Mouse (Mus musculus) liver, embryonic 13.5 days (tissue): ENCODE measurements at regions not wholly inside any gene's neighbourhood (a gene's known extent, or its start where the extent isn't known, plus 50 kb on each side); places are given as distances from the start of the nearest gene placed in this dataset.

Experiments
- ATAC-seq: fragments of 200-750 bp; cut with Nextera tagmentation; 2 replicates; pipeline ENCODE4 v1.8.0; 2017; ENCODE audit warnings: low read depth, mild to moderate bottlenecking, moderate number of reproducible peaks, moderate library complexity
- DNase-seq: peaks from one replicate; pipeline ENCODE4 v3.0.0; 2022
- H3K27ac ChIP-seq: fragments of 300-500 bp; sonication (generic); 2 replicates; pipeline ENCODE4 v1.5.1; 2015; ENCODE audit warnings: moderate library complexity, mild to moderate bottlenecking, inconsistent platforms
- H3K27me3 ChIP-seq: fragments of 300-500 bp; sonication (generic); 2 replicates; pipeline ENCODE4 v1.6.1; 2015; ENCODE audit warnings: mild to moderate bottlenecking, inconsistent platforms
- H3K36me3 ChIP-seq: fragments of 300-500 bp; sonication (generic); 2 replicates; pipeline ENCODE4 v1.6.1; 2015; ENCODE audit warnings: mild to moderate bottlenecking, inconsistent platforms
- H3K4me1 ChIP-seq: fragments of 300-500 bp; sonication (generic); replicated peaks from 2 replicates; pipeline ENCODE4 v1.6.1; 2015; ENCODE audit warnings: inconsistent platforms
- H3K4me2 ChIP-seq: fragments of 300-500 bp; sonication (generic); 2 replicates; pipeline ENCODE4 v1.6.1; 2015; ENCODE audit warnings: inconsistent platforms, mild to moderate bottlenecking, moderate library complexity
- H3K4me3 ChIP-seq: fragments of 300-500 bp; sonication (generic); replicated peaks from 2 replicates; pipeline ENCODE4 v1.5.1; 2015; ENCODE audit warnings: mild to moderate bottlenecking, inconsistent platforms
- H3K9ac ChIP-seq: fragments of 300-500 bp; sonication (generic); 2 replicates; pipeline ENCODE4 v1.6.1; 2015; ENCODE audit warnings: mild to moderate bottlenecking, inconsistent platforms
- H3K9me3 ChIP-seq: fragments of 300-500 bp; sonication (generic); replicated peaks from 2 replicates; pipeline ENCODE4 v1.6.1; 2016; ENCODE audit warnings: inconsistent platforms
- WGBS: fragments of 180-500 bp; shearing (Covaris S2); methylation state at CpG from one replicate; pipeline ENCODE4 v1.1.7; 2015; ENCODE audit not compliant: insufficient replicate concordance; 5-methylcytosine and 5-hydroxymethylcytosine counted together

- H3K4me3 ChIP-seq, result no peak overlapping the region
- no peak overlapping the region for H3K27ac ChIP-seq
- DNase-seq, result no peak
- H3K4me1 ChIP-seq, result no peaks in the 10 kb centered on the region
- no peaks in the 10 kb centered on the region for H3K36me3 ChIP-seq
- ATAC-seq, result no peak
- H3K4me2 ChIP-seq, result no peak overlapping the region
- H3K27me3 ChIP-seq, result no peaks in the 10 kb centered on the region
- H3K9ac ChIP-seq, result no peak overlapping the region
- no peaks in the 10 kb centered on the region for H3K9me3 ChIP-seq
- 82% methylated on average over 14 of the region's 14 CpGs for WGBS
Measured at GRCm38 (mm10) chr10:17352202-17352994, 370.6 kb upstream of the Cited2 start.

GRCm38 (mm10) chr10:17355476-17355875 is 367.5 kb upstream of the Cited2 start:
- Histone ChIP-seq H3K9me3 (no peaks in the 10 kb centered on the region), H3K4me3 (no peak overlapping the region), H3K9ac (no peak overlapping the region), H3K27me3 (no peaks in the 10 kb centered on the region), H3K4me1 (no peaks in the 10 kb centered on the region), H3K36me3 (no peaks in the 10 kb centered on the region), H3K4me2 (no peak overlapping the region), H3K27ac (no peak overlapping the region)
- ATAC-seq, result no peak
- no peak for DNase-seq
- 53% methylated on average over 4 of the region's 4 CpGs for WGBS

- H3K27ac ChIP-seq, result no peak overlapping the region
- H3K4me3 ChIP-seq, result no peak overlapping the region
- ATAC-seq (no peak), DNase-seq (no peak)
- WGBS, result 46% methylated on average over 3 of the region's 3 CpGs
- H3K36me3 ChIP-seq, result no peaks in the 10 kb centered on the region
- no peaks in the 10 kb centered on the region for H3K4me1 ChIP-seq
- no peak overlapping the region for H3K9ac ChIP-seq
- no peak overlapping the region for H3K4me2 ChIP-seq
- no peaks in the 10 kb centered on the region for H3K9me3 ChIP-seq
- no peaks in the 10 kb centered on the region for H3K27me3 ChIP-seq
Measured at GRCm38 (mm10) chr10:17356041-17356440, 367.0 kb upstream of the Cited2 start.

- no peak overlapping the region for H3K9ac ChIP-seq
- no peaks in the 10 kb centered on the region for H3K27me3 ChIP-seq
- H3K27ac ChIP-seq, result no peak overlapping the region
- ATAC-seq, result no peak
- H3K4me1 ChIP-seq, result 0 out of 2 replicates have a peak, but pooled peaks cover 3% of the 10 kb centered on the region
- no peaks in the 10 kb centered on the region for H3K36me3 ChIP-seq
- no peak overlapping the region for H3K4me2 ChIP-seq
- DNase-seq, result no peak
- 55% methylated on average over 3 of the region's 3 CpGs for WGBS
- H3K9me3 ChIP-seq, result no peaks in the 10 kb centered on the region
- H3K4me3 ChIP-seq, result no peak overlapping the region
Measured at GRCm38 (mm10) chr10:17362643-17363042, 360.4 kb upstream of the Cited2 start.

GRCm38 (mm10) chr10:17366042-17366740 is 356.8 kb upstream of the Cited2 start:
- H3K9ac ChIP-seq, result no peak overlapping the region
- no peaks in the 10 kb centered on the region for H3K9me3 ChIP-seq
- no peak overlapping the region for H3K27ac ChIP-seq
- DNase-seq, result no peak
- no peak overlapping the region for H3K4me2 ChIP-seq
- no peaks in the 10 kb centered on the region for H3K27me3 ChIP-seq
- WGBS, result 37% methylated on average over 3 of the region's 3 CpGs
- no peaks in the 10 kb centered on the region for H3K36me3 ChIP-seq
- H3K4me3 ChIP-seq, result no peak overlapping the region
- 0 out of 2 replicates have a peak, but pooled peaks cover 3% of the 10 kb centered on the region for H3K4me1 ChIP-seq
- no peak for ATAC-seq

GRCm38 (mm10) chr10:17367026-17367425 is 356.0 kb upstream of the Cited2 start:
- 0 out of 2 replicates have a peak, but pooled peaks cover 3% of the 10 kb centered on the region for H3K4me1 ChIP-seq
- no peak for ATAC-seq
- 46% methylated on average over 5 of the region's 5 CpGs for WGBS
- no peak for DNase-seq
- H3K9ac ChIP-seq, result no peak overlapping the region
- no peaks in the 10 kb centered on the region for H3K9me3 ChIP-seq
- H3K4me3 ChIP-seq, result no peak overlapping the region
- H3K36me3 ChIP-seq, result no peaks in the 10 kb centered on the region
- H3K27me3 ChIP-seq, result no peaks in the 10 kb centered on the region
- H3K27ac ChIP-seq, result no peak overlapping the region
- no peak overlapping the region for H3K4me2 ChIP-seq

- no peaks in the 10 kb centered on the region for H3K27me3 ChIP-seq
- H3K4me2 ChIP-seq, result no peak overlapping the region
- no peak for ATAC-seq
- H3K4me1 ChIP-seq, result 0 out of 2 replicates have a peak, but pooled peaks cover 3% of the 10 kb centered on the region
- no peak overlapping the region for H3K27ac ChIP-seq
- H3K9ac ChIP-seq, result no peak overlapping the region
- H3K4me3 ChIP-seq, result no peak overlapping the region
- H3K36me3 ChIP-seq, result no peaks in the 10 kb centered on the region
- no peak for DNase-seq
- no peaks in the 10 kb centered on the region for H3K9me3 ChIP-seq
Measured at GRCm38 (mm10) chr10:17367430-17367829, 355.6 kb upstream of the Cited2 start.

GRCm38 (mm10) chr10:17368636-17369035 is 354.4 kb upstream of the Cited2 start:
- Histone ChIP-seq H3K36me3 (no peaks in the 10 kb centered on the region), H3K4me2 (no peak overlapping the region), H3K9me3 (no peaks in the 10 kb centered on the region), H3K27ac (no peak overlapping the region), H3K4me1 (0 out of 2 replicates have a peak, but pooled peaks cover 3% of the 10 kb centered on the region), H3K9ac (no peak overlapping the region), H3K27me3 (no peaks in the 10 kb centered on the region), H3K4me3 (no peak overlapping the region)
- DNase-seq, result no peak
- no peak for ATAC-seq
- WGBS, result 48% methylated on average over 1 of the region's 1 CpGs

GRCm38 (mm10) chr10:17372905-17373304 is 350.1 kb upstream of the Cited2 start:
- Histone ChIP-seq H3K4me1 (no peaks in the 10 kb centered on the region), H3K4me2 (no peak overlapping the region), H3K36me3 (no peaks in the 10 kb centered on the region), H3K4me3 (no peak overlapping the region), H3K9ac (no peak overlapping the region), H3K27me3 (no peaks in the 10 kb centered on the region), H3K27ac (no peak overlapping the region), H3K9me3 (no peaks in the 10 kb centered on the region)
- 69% methylated on average over 2 of the region's 2 CpGs for WGBS
- no peak for DNase-seq
- ATAC-seq, result no peak

- no peak overlapping the region for H3K4me3 ChIP-seq
- H3K4me2 ChIP-seq, result no peak overlapping the region
- no peak overlapping the region for H3K9ac ChIP-seq
- no peaks in the 10 kb centered on the region for H3K4me1 ChIP-seq
- ATAC-seq (no peak), DNase-seq (no peak)
- no peak overlapping the region for H3K27ac ChIP-seq
- H3K9me3 ChIP-seq, result no peaks in the 10 kb centered on the region
- WGBS, result 53% methylated on average over 2 of the region's 2 CpGs
- H3K36me3 ChIP-seq, result no peaks in the 10 kb centered on the region
- no peaks in the 10 kb centered on the region for H3K27me3 ChIP-seq
Measured at GRCm38 (mm10) chr10:17374047-17374446, 349.0 kb upstream of the Cited2 start.

- no peak for DNase-seq
- 48% methylated on average over 6 of the region's 6 CpGs for WGBS
Measured at GRCm38 (mm10) chr10:17382990-17383389, 340.0 kb upstream of the Cited2 start.

GRCm38 (mm10) chr10:17385181-17385580 is 337.8 kb upstream of the Cited2 start:
- no peak overlapping the region for H3K27ac ChIP-seq
- H3K4me1 ChIP-seq, result no peaks in the 10 kb centered on the region
- H3K9ac ChIP-seq, result no peak overlapping the region
- H3K9me3 ChIP-seq, result no peaks in the 10 kb centered on the region
- WGBS, result 57% methylated on average over 1 of the region's 1 CpGs
- H3K4me3 ChIP-seq, result no peak overlapping the region
- H3K36me3 ChIP-seq, result no peaks in the 10 kb centered on the region
- no peak for DNase-seq
- no peak for ATAC-seq
- H3K4me2 ChIP-seq, result no peak overlapping the region
- H3K27me3 ChIP-seq, result no peaks in the 10 kb centered on the region

More at GRCm38 (mm10) chr10:17382990-17383389, 340.0 kb upstream of the Cited2 start:
- ATAC-seq, result no peak
- Histone ChIP-seq H3K27ac (no peak overlapping the region), H3K4me2 (no peak overlapping the region), H3K27me3 (no peaks in the 10 kb centered on the region), H3K4me1 (no peaks in the 10 kb centered on the region), H3K4me3 (no peak overlapping the region), H3K9me3 (no peaks in the 10 kb centered on the region), H3K9ac (no peak overlapping the region), H3K36me3 (no peaks in the 10 kb centered on the region)
